Mouse (Mus musculus) kidney, adult 2 months (tissue): ENCODE data around the gene D5Ertd579e.

Source experiments
- CTCF ChIP-seq: fragments of 200-500 bp; conservative IDR thresholded peaks from 2 replicates; pipeline ENCODE4 v1.5.1; 2011; ENCODE audit warnings: low read depth, mild to moderate bottlenecking, control low read depth, low read length, moderate library complexity, mixed read lengths; ENCODE audit not compliant: insufficient read depth, insufficient read length
- POLR2A ChIP-seq: fragments of 200-500 bp; IDR thresholded peaks from one replicate; pipeline ENCODE4 v1.6.1; 2011; ENCODE audit warnings: low read depth, low read length, control low read depth

DNA sequence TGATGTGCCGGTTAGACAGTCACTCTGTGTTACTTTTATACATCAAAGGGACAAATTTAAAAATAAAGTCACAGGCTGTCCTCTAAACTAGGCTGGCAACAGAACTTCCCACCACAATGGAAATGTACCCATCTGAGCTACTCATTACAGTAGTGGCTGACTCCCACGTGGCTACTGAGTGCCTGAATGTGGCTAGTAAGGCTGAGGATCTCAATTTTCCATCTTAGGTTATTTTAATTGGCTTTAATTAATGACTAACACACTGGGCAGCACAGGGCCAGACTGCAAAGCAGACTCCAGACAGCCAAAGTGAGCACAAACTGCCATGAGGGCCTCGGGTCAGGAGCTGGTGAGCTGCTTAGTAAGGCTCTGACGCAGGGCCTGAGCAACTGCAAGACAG, 134.3 kb downstream of the D5Ertd579e start:
- no peak for TF ChIP-seq CTCF
- peak; percentile 22 for TF ChIP-seq POLR2A
